Mouse (Mus musculus) hindbrain, embryonic 10.5 days (tissue): ENCODE measurements around the gene Exph5. TPM values are rescaled to one million over a fixed set of nuclear protein-coding genes. Genes with fewer than 3 reads are reported as not detected.

Experiments used
- DNase-seq: peaks from one replicate; pipeline ENCODE4 v3.0.0-alpha.2; 2017; ENCODE audit warnings: low spot score
- H3K27ac ChIP-seq: fragments of 300-500 bp; sonication (generic); 2 replicates; pipeline ENCODE4 v1.5.1; 2016; ENCODE audit warnings: mild to moderate bottlenecking, moderate library complexity
- H3K27me3 ChIP-seq: fragments of 300-500 bp; sonication (generic); 2 replicates; pipeline ENCODE4 v1.6.1; 2016; ENCODE audit warnings: mild to moderate bottlenecking; ENCODE audit not compliant: poor library complexity, insufficient read depth, severe bottlenecking
- H3K36me3 ChIP-seq: fragments of 300-500 bp; sonication (generic); 2 replicates; pipeline ENCODE4 v1.6.1; 2016; ENCODE audit warnings: mild to moderate bottlenecking, moderate library complexity
- H3K4me1 ChIP-seq: fragments of 300-500 bp; sonication (generic); replicated peaks from 2 replicates; pipeline ENCODE4 v1.6.1; 2016; ENCODE audit warnings: mild to moderate bottlenecking
- H3K4me3 ChIP-seq: fragments of 300-500 bp; sonication (generic); 2 replicates; pipeline ENCODE4 v1.5.1; 2016; ENCODE audit warnings: mild to moderate bottlenecking, moderate library complexity
- H3K9me3 ChIP-seq: fragments of 300-500 bp; sonication (generic); 2 replicates; pipeline ENCODE4 v1.6.1; 2016; ENCODE audit warnings: mild to moderate bottlenecking, moderate library complexity
- WGBS: fragments of 180-500 bp; shearing (Covaris S2); methylation state at CpG from one replicate; pipeline ENCODE4 v1.1.7; 2016; 5-methylcytosine and 5-hydroxymethylcytosine counted together
- polyA plus RNA-seq: library from polyadenylated mRNA; unstranded; fragments of >200 nt; fragmentation: Nextera tagmentation; extraction: Ambion mirVana; gene quantifications from 2 replicates; pipeline ENCODE4 v1.2.1, GENCODE M21; 2016

Exph5 gene
- polyA plus RNA-seq, 1 experiment from 2014 or later, result 1.3 TPM

DNA sequence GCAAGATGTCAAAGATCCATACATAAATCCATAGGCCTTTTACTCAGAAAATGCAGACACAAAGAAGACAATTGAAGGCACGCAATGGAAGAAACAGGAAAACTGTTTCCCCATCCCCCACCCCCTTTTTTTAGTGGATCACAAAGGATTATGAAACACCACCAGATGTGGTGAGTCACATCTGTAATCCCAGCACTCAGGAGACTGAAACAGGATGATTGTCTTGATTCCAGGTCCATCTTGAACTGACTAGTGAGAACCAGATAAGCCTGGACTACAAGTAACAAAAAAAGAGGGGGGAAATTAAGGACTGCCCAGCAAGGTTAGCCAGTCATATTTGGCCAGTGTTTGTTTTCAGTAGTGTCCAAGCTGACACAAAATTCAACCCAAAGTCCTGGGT, 25.1 kb upstream of the Exph5 start:
- H3K9me3 ChIP-seq, result no peaks in the 10 kb centered on the region
- no peak for DNase-seq
- H3K27me3 ChIP-seq, result no peaks in the 10 kb centered on the region
- H3K4me1 ChIP-seq, result no peaks in the 10 kb centered on the region
- no peaks in the 10 kb centered on the region for H3K36me3 ChIP-seq
- H3K4me3 ChIP-seq, result no peak overlapping the region
- 79% methylated on average over 1 of the region's 1 CpGs for WGBS
- H3K27ac ChIP-seq, result no peak overlapping the region

DNA sequence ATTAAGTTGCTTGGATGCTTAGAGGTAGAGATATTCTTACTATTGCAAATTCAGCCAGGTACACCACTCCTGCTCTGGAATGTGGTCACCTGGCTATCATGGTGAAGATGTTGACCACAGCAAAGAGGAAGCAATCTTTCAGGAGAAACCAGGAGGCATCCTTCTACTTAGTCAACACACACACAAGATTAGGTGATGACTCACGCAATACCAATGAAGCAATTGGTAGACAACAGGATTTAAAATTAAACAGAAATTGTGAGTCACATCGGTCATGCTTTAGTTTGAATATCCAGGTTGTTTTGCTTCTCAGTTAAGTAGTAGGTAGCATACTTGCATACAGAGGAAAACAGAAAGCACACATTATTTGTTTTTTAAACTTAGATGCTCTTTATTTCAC, 22.5 kb upstream of the Exph5 start:
- Histone ChIP-seq H3K27me3 (no peaks in the 10 kb centered on the region), H3K9me3 (no peaks in the 10 kb centered on the region), H3K4me1 (no peaks in the 10 kb centered on the region), H3K27ac (no peak overlapping the region), H3K4me3 (no peak overlapping the region), H3K36me3 (no peaks in the 10 kb centered on the region)
- DNase-seq, result no peak
- WGBS, result 92% methylated on average over 2 of the region's 2 CpGs

DNA sequence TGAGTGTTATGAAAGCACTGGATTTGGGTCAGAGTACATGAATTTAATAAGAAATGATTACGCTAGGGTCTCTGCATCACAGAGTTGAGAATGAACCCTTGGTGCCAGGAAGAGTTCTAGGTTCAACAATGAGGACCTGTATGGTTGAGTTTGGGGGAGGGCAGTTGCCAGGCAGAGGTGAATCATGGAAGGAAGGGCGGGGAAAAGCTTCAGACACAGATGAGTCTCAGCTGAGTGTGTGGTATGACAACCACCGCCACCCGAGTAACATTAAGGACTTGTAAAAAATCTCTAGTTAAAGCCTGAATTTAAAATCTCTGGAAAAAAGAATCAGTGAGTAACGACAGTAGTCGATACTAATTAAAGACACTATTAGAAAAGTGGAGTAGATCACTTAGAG, 14.7 kb upstream of the Exph5 start:
- Histone ChIP-seq H3K27me3 (no peaks in the 10 kb centered on the region), H3K4me3 (no peak overlapping the region), H3K36me3 (no peaks in the 10 kb centered on the region), H3K27ac (no peak overlapping the region), H3K4me1 (no peaks in the 10 kb centered on the region), H3K9me3 (no peaks in the 10 kb centered on the region)
- DNase-seq, result no peak
- 88% methylated on average over 6 of the region's 6 CpGs for WGBS

DNA sequence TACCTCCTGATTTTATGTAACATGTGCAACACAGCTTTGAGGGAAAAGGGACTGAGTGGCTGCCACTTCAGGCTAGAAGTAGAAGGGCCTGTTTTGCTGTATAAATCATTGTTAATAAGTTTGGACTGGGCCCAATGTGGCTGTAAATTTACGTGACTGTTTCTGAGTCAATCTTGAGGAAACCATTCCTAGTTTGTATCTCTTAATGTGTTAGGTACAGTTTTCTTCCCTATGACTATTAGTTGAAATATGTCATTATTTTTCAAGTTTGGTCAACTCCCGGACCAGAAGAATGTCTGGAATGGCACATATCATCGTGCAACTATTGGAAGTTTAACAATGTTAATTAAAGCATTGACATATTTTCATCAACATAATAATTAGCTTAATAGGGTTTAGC, 11.5 kb upstream of the Exph5 start:
- H3K4me3 ChIP-seq, result no peak overlapping the region
- H3K36me3 ChIP-seq, result no peaks in the 10 kb centered on the region
- DNase-seq, result no peak
- H3K27ac ChIP-seq, result no peak overlapping the region
- H3K9me3 ChIP-seq, result no peaks in the 10 kb centered on the region
- H3K27me3 ChIP-seq, result no peaks in the 10 kb centered on the region
- WGBS, result 90% methylated on average over 3 of the region's 3 CpGs
- H3K4me1 ChIP-seq, result no peaks in the 10 kb centered on the region

DNA sequence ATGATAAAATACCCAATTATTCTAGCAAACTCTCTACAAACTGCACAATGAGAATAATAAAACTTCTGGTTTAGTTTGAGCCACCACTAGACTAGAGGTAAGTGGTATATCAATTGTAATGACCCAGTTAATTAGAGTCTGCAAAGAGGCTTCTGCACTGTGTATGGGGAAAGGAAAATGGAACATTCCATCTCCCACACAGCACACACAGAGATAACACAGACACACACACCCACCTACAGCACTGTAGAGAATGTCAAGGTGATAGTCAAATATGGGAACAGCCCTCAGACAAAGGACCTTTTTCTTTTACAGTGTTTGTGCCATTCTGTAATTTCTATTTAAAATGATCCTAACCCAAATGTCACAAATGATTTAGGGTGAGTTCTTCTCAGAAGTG, 8.6 kb upstream of the Exph5 start:
- Histone ChIP-seq H3K4me3 (no peak overlapping the region), H3K36me3 (no peaks in the 10 kb centered on the region), H3K9me3 (no peaks in the 10 kb centered on the region), H3K27me3 (no peaks in the 10 kb centered on the region), H3K27ac (no peak overlapping the region), H3K4me1 (no peaks in the 10 kb centered on the region)
- DNase-seq, result no peak

DNA sequence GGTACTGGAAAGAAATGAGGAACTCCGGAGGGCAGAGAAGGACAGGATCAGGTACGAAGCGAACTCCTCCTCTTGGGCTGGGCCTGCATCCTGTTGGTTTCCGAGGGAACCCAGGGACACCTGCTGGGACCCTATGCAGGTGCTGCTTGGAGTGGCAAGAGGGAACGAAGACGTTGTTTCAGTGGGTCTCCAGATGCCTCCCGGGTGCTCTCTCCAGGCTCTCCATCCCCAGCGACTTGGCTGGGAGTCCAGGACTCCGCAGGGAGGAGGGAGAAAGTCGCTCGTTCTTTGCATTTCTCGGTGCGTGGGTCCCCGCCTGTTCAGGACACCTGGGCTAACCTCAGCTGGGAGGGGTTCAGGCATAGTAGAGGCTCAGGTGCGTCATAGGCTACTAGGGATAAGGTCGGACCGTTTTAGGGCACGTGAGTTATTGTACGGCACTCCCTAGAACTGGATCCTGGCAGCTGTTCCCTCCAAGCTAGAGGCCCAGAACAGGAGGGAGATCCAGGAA, 386 bp downstream of the Exph5 start:
- DNase-seq, result peak; percentile 4
- H3K9me3 ChIP-seq, result no peaks in the 10 kb centered on the region
- peaks cover 13% of the 10 kb centered on the region; the same call in 1 of the 2 replicates for H3K4me1 ChIP-seq
- peak overlapping the region; percentile 35; the same call in 1 of the 2 replicates for H3K27ac ChIP-seq
- peak overlapping the region; percentile 53 for H3K4me3 ChIP-seq
- no peaks in the 10 kb centered on the region for H3K36me3 ChIP-seq
- WGBS, result 4% methylated on average over 19 of the region's 19 CpGs
- peaks cover 27% of the 10 kb centered on the region for H3K27me3 ChIP-seq

DNA sequence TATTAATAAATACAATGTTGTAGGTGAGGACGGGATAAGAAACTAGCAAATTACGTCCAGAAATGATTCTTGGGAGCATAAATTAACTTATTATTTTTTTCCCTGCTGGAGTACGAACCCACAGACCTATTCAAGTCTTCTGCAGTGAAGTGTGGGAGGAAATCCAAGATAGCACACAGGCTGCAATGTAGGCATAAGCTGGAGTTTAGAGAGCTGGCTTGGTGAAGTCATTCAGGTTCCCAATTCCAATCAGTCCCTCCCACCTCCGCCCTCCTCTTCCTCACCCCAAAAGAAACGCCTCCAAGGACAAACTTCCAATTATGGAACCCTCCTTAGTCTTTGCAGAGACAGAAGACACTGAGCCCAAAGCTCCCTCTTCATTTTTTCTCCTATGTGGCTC, 945 bp downstream of the Exph5 start:
- 71% methylated on average over 5 of the region's 5 CpGs for WGBS
- no peaks in the 10 kb centered on the region for H3K9me3 ChIP-seq
- no peaks in the 10 kb centered on the region for H3K36me3 ChIP-seq
- DNase-seq, result no peak
- H3K27me3 ChIP-seq, result peaks cover 27% of the 10 kb centered on the region
- H3K4me3 ChIP-seq, result peak overlapping the region; percentile 53; the same call in 1 of the 2 replicates
- H3K4me1 ChIP-seq, result peaks cover 13% of the 10 kb centered on the region; the same call in 1 of the 2 replicates
- H3K27ac ChIP-seq, result no peak overlapping the region

DNA sequence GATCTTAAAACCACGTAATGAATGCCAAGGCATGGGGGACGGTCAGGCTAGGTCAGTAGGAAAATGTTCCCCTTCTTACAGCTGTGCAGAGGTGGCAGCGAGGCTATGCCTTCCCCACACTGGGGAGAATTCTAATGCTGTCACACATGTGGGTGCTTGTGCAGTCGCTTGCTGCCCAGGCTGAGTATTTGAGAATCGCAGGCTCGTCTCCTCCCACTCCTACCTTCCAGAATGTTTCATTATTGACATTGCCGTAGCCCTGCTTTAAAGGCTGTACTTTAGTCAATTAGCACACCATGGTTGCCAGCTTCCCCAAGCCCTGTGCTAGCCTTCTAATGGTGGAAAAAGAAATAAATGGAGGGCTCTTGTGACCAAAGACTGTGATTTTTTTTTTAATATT, 6.4 kb downstream of the Exph5 start:
- no peaks in the 10 kb centered on the region for H3K4me1 ChIP-seq
- H3K36me3 ChIP-seq, result no peaks in the 10 kb centered on the region
- WGBS, result 80% methylated on average over 7 of the region's 7 CpGs
- H3K9me3 ChIP-seq, result no peaks in the 10 kb centered on the region
- no peak for DNase-seq
- no peak overlapping the region for H3K27ac ChIP-seq
- H3K27me3 ChIP-seq, result peaks cover 6% of the 10 kb centered on the region; the same call in 1 of the 2 replicates
- H3K4me3 ChIP-seq, result no peak overlapping the region

DNA sequence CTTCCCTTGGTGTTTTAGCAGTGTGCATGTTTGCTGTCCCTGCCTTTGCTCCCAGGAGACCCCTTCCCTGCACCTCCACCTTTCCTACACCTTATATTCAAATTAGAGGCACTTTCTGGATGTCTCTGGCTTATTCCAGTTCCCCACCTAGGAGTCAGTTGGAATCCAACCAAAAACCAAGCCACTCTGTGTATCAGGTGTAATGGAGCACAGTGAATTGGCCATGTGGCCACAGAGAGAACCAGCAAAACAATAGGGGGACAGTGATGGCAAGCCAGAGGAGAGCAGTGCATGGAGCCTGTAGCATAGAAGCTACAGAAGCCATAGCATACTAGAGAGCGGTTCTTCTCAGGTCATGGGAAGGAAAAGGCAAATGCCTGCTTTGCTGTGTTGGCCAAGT, 11.5 kb downstream of the Exph5 start:
- WGBS, result 92% methylated on average over 1 of the region's 1 CpGs
- H3K36me3 ChIP-seq, result no peaks in the 10 kb centered on the region
- no peak overlapping the region for H3K27ac ChIP-seq
- DNase-seq, result no peak
- no peaks in the 10 kb centered on the region for H3K9me3 ChIP-seq
- H3K4me1 ChIP-seq, result 0 out of 2 replicates have a peak, but pooled peaks cover 8% of the 10 kb centered on the region
- H3K27me3 ChIP-seq, result no peaks in the 10 kb centered on the region
- no peak overlapping the region for H3K4me3 ChIP-seq

DNA sequence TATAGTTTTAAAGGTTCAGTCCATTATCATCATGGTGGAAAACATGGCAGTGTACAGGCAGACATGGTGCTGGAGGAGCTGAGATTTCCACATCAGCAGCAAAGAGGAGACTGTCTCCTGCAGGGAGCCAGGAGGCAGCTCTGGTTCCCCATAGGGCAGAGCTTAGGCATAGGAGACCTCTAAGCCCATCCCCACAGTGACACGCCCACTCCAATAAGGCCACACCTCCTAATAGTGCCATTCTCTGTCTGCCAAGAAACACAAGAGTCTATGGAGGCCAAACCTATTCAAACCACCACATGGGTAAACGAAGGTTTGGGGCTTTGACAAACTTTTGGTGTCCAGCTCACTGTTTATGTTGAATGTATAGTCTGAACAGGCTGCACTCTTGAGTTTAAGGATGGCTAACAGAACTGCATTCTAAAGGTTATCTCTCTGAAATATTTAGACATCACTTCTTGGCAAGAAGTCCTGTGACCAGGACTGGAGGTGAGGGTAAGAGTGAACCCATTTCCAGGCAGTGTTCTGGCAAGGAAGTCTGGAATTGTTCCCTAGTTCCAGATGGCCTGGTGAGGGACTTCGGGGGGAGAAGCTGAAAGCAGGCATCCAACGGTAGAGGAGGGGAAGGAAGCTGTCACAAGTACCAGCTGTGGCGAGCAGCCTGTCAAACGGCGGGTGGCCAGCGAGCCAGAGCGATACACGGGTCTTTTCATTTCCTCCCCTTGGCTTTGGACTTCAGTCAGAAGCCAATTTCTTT, 19.6 kb downstream of the Exph5 start:
- 62% methylated on average over 10 of the region's 10 CpGs for WGBS
- no peaks in the 10 kb centered on the region; the same call in 1 of the 2 replicates for H3K4me1 ChIP-seq
- DNase-seq, result no peak

DNA sequence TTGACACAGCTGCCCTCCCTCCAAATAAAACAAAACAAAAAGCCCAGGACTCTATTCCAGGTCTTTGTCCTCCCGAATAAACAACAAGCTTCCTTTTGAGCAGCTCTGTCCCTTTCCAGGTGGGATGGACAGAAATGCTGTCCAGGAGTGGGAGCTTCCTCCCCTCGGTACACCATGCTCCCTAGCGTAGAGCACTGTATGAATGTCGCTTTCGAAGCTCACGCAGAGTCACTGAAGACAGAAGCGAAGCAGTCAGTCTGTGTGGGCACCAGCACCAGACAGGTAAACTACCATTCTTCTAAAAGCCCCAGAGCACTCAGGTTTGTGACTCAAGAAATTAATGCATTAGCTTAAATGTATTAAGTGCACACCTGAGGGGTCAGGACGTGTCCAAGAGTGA, 20.2 kb downstream of the Exph5 start:
- Histone ChIP-seq H3K9me3 (no peaks in the 10 kb centered on the region), H3K27me3 (no peaks in the 10 kb centered on the region), H3K4me1 (no peaks in the 10 kb centered on the region; the same call in 1 of the 2 replicates), H3K4me3 (no peak overlapping the region), H3K36me3 (no peaks in the 10 kb centered on the region), H3K27ac (no peak overlapping the region)
- WGBS, result 84% methylated on average over 8 of the region's 8 CpGs
- DNase-seq, result no peak

More for the DNA sequence above, 19.6 kb downstream of the Exph5 start:
- no peaks in the 10 kb centered on the region for H3K36me3 ChIP-seq
- no peak overlapping the region for H3K4me3 ChIP-seq
- no peaks in the 10 kb centered on the region for H3K27me3 ChIP-seq
- no peak overlapping the region for H3K27ac ChIP-seq
- H3K9me3 ChIP-seq, result no peaks in the 10 kb centered on the region

DNA sequence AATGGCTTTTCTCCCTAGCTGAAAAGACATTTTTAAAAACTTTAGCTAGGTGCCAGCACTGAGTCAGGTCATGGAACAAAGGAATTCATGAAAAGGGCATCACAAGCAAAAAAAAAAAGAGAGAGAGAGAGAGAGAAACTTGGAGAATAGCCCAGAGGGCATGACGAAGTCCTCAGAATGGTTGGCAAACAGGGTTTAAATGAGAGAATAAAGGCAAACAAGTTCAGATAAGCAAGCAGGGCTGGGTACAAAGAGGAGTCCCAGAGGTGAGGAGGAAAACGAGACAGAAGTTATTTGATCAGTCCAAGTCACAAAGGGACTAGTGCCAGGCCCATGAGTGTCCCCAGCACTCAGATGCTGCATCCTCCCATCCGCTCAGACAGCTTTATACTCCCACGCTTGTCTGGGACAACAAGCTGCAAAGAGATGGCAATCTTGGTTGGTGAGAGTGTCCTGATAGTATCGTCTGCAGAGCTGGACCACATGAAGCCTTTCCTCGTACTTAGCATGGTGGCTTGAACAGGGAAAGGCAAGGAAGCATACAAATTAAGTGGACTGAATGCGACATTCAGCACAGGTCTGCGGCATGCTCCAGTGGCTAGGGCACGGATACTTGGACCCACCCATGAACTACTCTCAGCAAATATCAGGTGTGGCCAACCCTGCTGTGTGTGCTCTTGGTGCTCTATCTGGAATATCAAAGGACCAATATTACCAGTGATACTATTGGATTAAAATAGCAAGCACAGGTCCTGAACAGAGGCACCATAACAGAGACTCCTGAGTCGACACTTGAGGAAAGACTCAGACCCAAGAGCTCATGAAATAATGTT, 22.2 kb downstream of the Exph5 start:
- Histone ChIP-seq H3K4me3 (no peak overlapping the region), H3K4me1 (no peaks in the 10 kb centered on the region; the same call in 1 of the 2 replicates), H3K27me3 (no peaks in the 10 kb centered on the region), H3K36me3 (no peaks in the 10 kb centered on the region), H3K27ac (no peak overlapping the region), H3K9me3 (no peaks in the 10 kb centered on the region)
- DNase-seq, result no peak
- whole genome bisulfite sequencing, result 85% methylated on average over 10 of the region's 10 CpGs
